Mouse (Mus musculus) liver, adult 2 months (tissue): ENCODE results near the gene Fsd2.

Experiments used
- CTCF ChIP-seq: fragments of 200-500 bp; IDR thresholded peaks from 2 replicates; pipeline ENCODE4 v1.5.1; 2011; ENCODE audit warnings: low read depth, low read length, control low read depth
- POLR2A ChIP-seq: fragments of 200-500 bp; IDR thresholded peaks from 2 replicates; pipeline ENCODE4 v1.6.1; 2011; ENCODE audit warnings: low read length, control low read depth; ENCODE audit not compliant: insufficient read depth; ENCODE audit errors: extremely low read depth

DNA sequence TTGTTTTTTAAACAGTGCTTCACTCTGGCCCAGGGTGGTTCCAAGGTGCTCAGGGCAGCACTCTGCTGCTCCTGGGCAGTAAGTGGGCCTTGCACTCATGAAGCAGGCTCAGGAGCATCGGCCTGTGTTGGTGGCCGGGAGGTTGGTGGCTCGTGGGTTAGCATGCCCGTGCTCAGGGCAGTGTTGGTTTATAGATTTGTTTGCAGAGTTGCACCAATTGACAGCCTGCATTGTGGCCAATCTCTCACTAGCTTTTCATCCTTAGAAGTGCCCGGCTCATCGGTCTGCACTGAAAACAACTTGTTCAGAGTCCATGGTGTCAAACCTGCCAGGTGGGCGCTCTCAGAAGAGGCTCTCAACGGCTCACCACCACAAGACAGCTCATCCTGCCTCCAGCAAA lies 26.6 kb upstream of the Fsd2 start:
- TF ChIP-seq CTCF: no peak
- no peak for TF ChIP-seq POLR2A
